Mouse (Mus musculus) embryonic facial prominence, embryonic 13.5 days (tissue): ENCODE measurements around the gene Rab6a. TPM values are rescaled to one million over a fixed set of nuclear protein-coding genes. Genes with fewer than 3 reads are reported as not detected.

Source experiments
- ATAC-seq: fragments of 200-750 bp; cut with Nextera tagmentation; 2 replicates; pipeline ENCODE4 v1.8.0; 2017; ENCODE audit warnings: low read depth; ENCODE audit not compliant: insufficient number of reproducible peaks, insufficient read depth, low FRiP score, low TSS enrichment
- H3K27ac ChIP-seq: fragments of 300-500 bp; sonication (generic); 2 replicates; pipeline ENCODE4 v1.5.1; 2015; ENCODE audit warnings: moderate library complexity, mild to moderate bottlenecking, inconsistent platforms
- H3K27me3 ChIP-seq: fragments of 300-500 bp; sonication (generic); 2 replicates; pipeline ENCODE4 v1.6.1; 2015; ENCODE audit warnings: mild to moderate bottlenecking, inconsistent platforms
- H3K36me3 ChIP-seq: fragments of 300-500 bp; sonication (generic); 2 replicates; pipeline ENCODE4 v1.6.1; 2015; ENCODE audit warnings: mild to moderate bottlenecking, inconsistent platforms
- H3K4me1 ChIP-seq: fragments of 300-500 bp; sonication (generic); 2 replicates; pipeline ENCODE4 v1.6.1; 2015; ENCODE audit warnings: inconsistent platforms
- H3K4me2 ChIP-seq: fragments of 300-500 bp; sonication (generic); 2 replicates; pipeline ENCODE4 v1.6.1; 2015; ENCODE audit warnings: moderate library complexity, mild to moderate bottlenecking, inconsistent platforms
- H3K4me3 ChIP-seq: fragments of 300-500 bp; sonication (generic); 2 replicates; pipeline ENCODE4 v1.5.1; 2015; ENCODE audit warnings: mild to moderate bottlenecking, inconsistent platforms
- H3K9ac ChIP-seq: fragments of 300-500 bp; sonication (generic); 2 replicates; pipeline ENCODE4 v1.6.1; 2015; ENCODE audit warnings: mild to moderate bottlenecking, inconsistent platforms
- H3K9me3 ChIP-seq: fragments of 300-500 bp; sonication (generic); 2 replicates; pipeline ENCODE4 v1.6.1; 2016; ENCODE audit warnings: inconsistent platforms
- WGBS: fragments of 180-500 bp; shearing (Covaris S2); methylation state at CpG from one replicate; pipeline ENCODE4 v1.1.7; 2015; ENCODE audit warnings: mixed read lengths; 5-methylcytosine and 5-hydroxymethylcytosine counted together
- polyA plus RNA-seq: library from polyadenylated mRNA; unstranded; fragments of >200 nt; fragmentation: Nextera tagmentation; extraction: Ambion mirVana; gene quantifications from 2 replicates; pipeline ENCODE4 v1.2.1, GENCODE M21; 2015

Rab6a gene
- polyA plus RNA-seq, 1 experiment from 2014 or later: 98.9 TPM

- H3K4me3 ChIP-seq: no peak overlapping the region
- ATAC-seq: no peak
- H3K9ac ChIP-seq: no peak overlapping the region
- H3K4me2 ChIP-seq: no peak overlapping the region
- WGBS: 42% methylated on average over 13 of the region's 13 CpGs
- no peaks in the 10 kb centered on the region for H3K9me3 ChIP-seq
- no peaks in the 10 kb centered on the region for H3K4me1 ChIP-seq
- no peaks in the 10 kb centered on the region for H3K36me3 ChIP-seq
- H3K27me3 ChIP-seq: no peaks in the 10 kb centered on the region
- H3K27ac ChIP-seq: no peak overlapping the region
Measured at GRCm38 (mm10) chr7:100685061-100686030, 78.1 kb downstream of the Rab6a start.

DNA sequence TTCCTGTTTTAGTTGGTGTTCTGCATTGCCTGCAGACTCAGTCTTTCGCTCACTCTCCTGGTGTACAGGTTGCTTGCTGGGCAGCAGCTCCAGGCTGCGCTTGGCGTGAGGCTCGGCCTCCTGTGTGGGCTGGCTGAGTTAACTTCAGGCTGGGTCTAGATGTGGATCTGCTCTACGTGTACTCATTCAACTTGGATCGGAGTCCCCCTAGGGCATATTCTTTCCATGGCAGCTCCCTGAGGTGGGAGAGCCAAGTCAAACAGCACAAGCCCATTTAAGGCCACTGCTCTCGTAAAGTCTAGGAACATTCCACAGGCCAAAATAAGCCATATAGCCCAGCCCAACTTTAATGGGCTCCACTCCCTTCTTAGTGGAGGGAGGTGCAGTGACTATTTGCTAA lies 81.3 kb downstream of the Rab6a start:
- H3K4me2 ChIP-seq: no peak overlapping the region
- WGBS: 81% methylated on average over 7 of the region's 7 CpGs
- no peak overlapping the region for H3K9ac ChIP-seq
- no peaks in the 10 kb centered on the region for H3K36me3 ChIP-seq
- no peaks in the 10 kb centered on the region for H3K27me3 ChIP-seq
- no peak overlapping the region for H3K4me3 ChIP-seq
- no peaks in the 10 kb centered on the region for H3K4me1 ChIP-seq
- H3K9me3 ChIP-seq: no peaks in the 10 kb centered on the region
- no peak overlapping the region for H3K27ac ChIP-seq
- ATAC-seq: no peak

Other genes starting within 250 kb of the Rab6a start
- 30.2 and 32.0 TPM in 2 replicates for gene C2cd3, start 235.2 kb upstream of the Rab6a start, polyA plus RNA-seq
- gene Ppme1, start 235.1 kb upstream of the Rab6a start, polyA plus RNA-seq: 51.7 and 56.0 TPM in 2 replicates
- not detected in 2 replicates for gene Ucp3, start 134.4 kb upstream of the Rab6a start, polyA plus RNA-seq
- gene Ucp2, start 114.1 kb upstream of the Rab6a start, polyA plus RNA-seq: 159 and 170 TPM in 2 replicates
- 0.18 and 0.26 TPM in 2 replicates for gene Dnajb13, start 92.5 kb upstream of the Rab6a start, polyA plus RNA-seq
- gene Coa4, start 70.3 kb upstream of the Rab6a start, polyA plus RNA-seq: 17.6 and 18.8 TPM in 2 replicates
- gene Mrpl48, start 891 bp downstream of the Rab6a start, polyA plus RNA-seq: 73.9 and 74.6 TPM in 2 replicates
- 2.8 and 5.1 TPM in 2 replicates for gene Plekhb1, start 55.0 kb downstream of the Rab6a start, polyA plus RNA-seq
- 56.3 and 60.9 TPM in 2 replicates for gene Fam168a, start 99.2 kb downstream of the Rab6a start, polyA plus RNA-seq